Mouse (Mus musculus) C2C12 (cell line): ENCODE data around the gene Cygb.

Experiments used
- CTCF ChIP-seq: IDR thresholded peaks from one replicate; pipeline ENCODE4 v1.5.1; 2011; ENCODE audit not compliant: control insufficient read depth, insufficient read depth, insufficient read length
- MAX ChIP-seq: IDR thresholded peaks from one replicate; pipeline ENCODE4 v1.6.1; 2011; ENCODE audit warnings: mild to moderate bottlenecking, control low read depth
- MYOD1 ChIP-seq: IDR thresholded peaks from one replicate; pipeline ENCODE4 v1.6.1; 2011; ENCODE audit warnings: low read depth; ENCODE audit not compliant: control insufficient read depth, insufficient read length
- MYOG ChIP-seq: IDR thresholded peaks from one replicate; pipeline ENCODE4 v1.6.1; 2011; ENCODE audit not compliant: control insufficient read depth, insufficient read length; ENCODE audit errors: extremely low read depth
- USF1 ChIP-seq: IDR thresholded peaks from one replicate; pipeline ENCODE4 v1.6.1; 2011; ENCODE audit warnings: low read depth, mild to moderate bottlenecking, control low read depth, moderate library complexity

- TF ChIP-seq USF1 = no peak
- TF ChIP-seq CTCF = no peak
- TF ChIP-seq MAX = no peak
- TF ChIP-seq MYOG = no peak
- peak; percentile 69 for TF ChIP-seq MYOD1
These were observed 37.5 kb downstream of the Cygb start for GRCm38 (mm10) chr11:116616438-116617118.
